Mouse (Mus musculus) erythroblast, embryonic 14.5 days (primary cell): ENCODE measurements around the gene Arel1. TPM values are rescaled to one million over a fixed set of nuclear protein-coding genes. Genes with fewer than 3 reads are reported as not detected.

Experiments used
- H3K27me3 ChIP-seq: 2 replicates; pipeline ENCODE4 v1.6.1; 2012; ENCODE audit warnings: inconsistent platforms; ENCODE audit not compliant: control insufficient read depth
- H3K36me3 ChIP-seq: 2 replicates; pipeline ENCODE4 v1.6.1; 2012; ENCODE audit warnings: mild to moderate bottlenecking, inconsistent platforms; ENCODE audit not compliant: control insufficient read depth
- H3K4me1 ChIP-seq: 2 replicates; pipeline ENCODE4 v1.6.1; 2012; ENCODE audit warnings: inconsistent platforms; ENCODE audit not compliant: control insufficient read depth
- H3K4me3 ChIP-seq: replicated peaks from 2 replicates; pipeline ENCODE3; 2012; ENCODE audit warnings: moderate library complexity, mild to moderate bottlenecking, inconsistent platforms
- H3K9me3 ChIP-seq: 2 replicates; pipeline ENCODE4 v1.6.1; 2012; ENCODE audit warnings: low read length, inconsistent platforms, mixed read lengths; ENCODE audit not compliant: control insufficient read depth
- GATA1 ChIP-seq: IDR thresholded peaks from 2 replicates; pipeline ENCODE4 v1.6.1; 2012; ENCODE audit warnings: low read length, inconsistent platforms, mixed read lengths
- TAL1 ChIP-seq: IDR thresholded peaks from 3 replicates; pipeline ENCODE4 v1.6.1; 2012; ENCODE audit warnings: low read length, inconsistent platforms, mixed read lengths
- polyA plus RNA-seq: library from polyadenylated mRNA; stranded (reverse); fragments of >175 nt; gene quantifications from 2 replicates; pipeline ENCODE4 v1.2.3, GENCODE M21; 2012

The Arel1 gene
- polyA plus RNA-seq, result 0.78 and 0.79 TPM in 2 replicates

DNA sequence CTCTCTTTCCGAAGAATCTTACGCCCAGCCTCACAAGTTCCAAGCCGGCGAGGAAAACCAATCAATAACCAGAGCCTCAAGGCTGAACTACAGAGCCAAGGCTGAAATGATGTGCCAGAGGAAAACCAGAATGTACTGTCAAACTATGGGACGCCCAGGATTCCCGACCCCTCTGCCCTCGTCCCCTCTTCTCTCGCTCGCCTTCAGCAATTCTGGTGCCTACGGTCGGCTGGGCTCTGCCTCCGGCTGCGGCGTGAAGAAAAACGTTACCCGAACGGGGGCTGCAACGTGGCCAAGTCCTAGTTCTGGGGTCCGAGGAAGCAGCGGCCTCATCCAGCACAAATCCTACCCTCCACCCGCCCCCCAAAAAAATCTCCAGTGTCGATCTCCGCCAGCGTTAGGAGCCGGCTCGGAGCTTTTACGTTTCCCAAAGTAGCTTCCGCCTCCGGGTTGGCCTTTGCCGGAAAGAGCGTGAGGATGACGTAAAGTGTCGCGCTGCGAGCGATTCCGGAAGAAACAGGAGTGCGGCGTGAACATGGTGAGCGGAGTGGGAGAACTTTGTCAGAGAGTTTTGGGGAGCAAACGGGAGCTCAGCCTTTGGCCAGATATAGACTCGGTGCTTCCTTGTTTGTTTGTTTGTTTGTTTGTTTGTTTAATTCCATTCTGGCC, at the start of gene Arel1, which contains the start of gene Fcf1:
Gene Arel1, minus strand, starts transcription at position 473 of the 669 bp plus-strand sequence.
Gene Fcf1, plus strand, starts transcription at position 470 of the 669 bp plus-strand sequence.
- Histone ChIP-seq H3K4me1 (peaks cover 38% of the 10 kb centered on the region), H3K4me3 (peak within 1 kb of the TSS; percentile 79), H3K9me3 (no peaks in the 10 kb centered on the region), H3K27me3 (no peaks in the 10 kb centered on the region), H3K36me3 (peaks cover 53% of the 10 kb centered on the region)
- TF ChIP-seq TAL1 (no peak), GATA1 (no peak)

- Histone ChIP-seq H3K27me3 (no peaks in the 10 kb centered on the region), H3K36me3 (peaks cover 55% of the 10 kb centered on the region), H3K4me3 (no peak overlapping the region), H3K9me3 (no peaks in the 10 kb centered on the region), H3K4me1 (peaks cover 8% of the 10 kb centered on the region)
- TF ChIP-seq GATA1, result no peak
Measured at GRCm38 (mm10) chr12:85012185-85012584, 41.5 kb upstream of the Arel1 start.

- Histone ChIP-seq H3K4me3 (no peak overlapping the region), H3K9me3 (no peaks in the 10 kb centered on the region), H3K36me3 (peaks cover 46% of the 10 kb centered on the region), H3K4me1 (peaks cover 11% of the 10 kb centered on the region), H3K27me3 (no peaks in the 10 kb centered on the region)
- TF ChIP-seq GATA1, result no peak
- no peak for TF ChIP-seq TAL1
Measured at GRCm38 (mm10) chr12:85010541-85010940, 39.8 kb upstream of the Arel1 start.

DNA sequence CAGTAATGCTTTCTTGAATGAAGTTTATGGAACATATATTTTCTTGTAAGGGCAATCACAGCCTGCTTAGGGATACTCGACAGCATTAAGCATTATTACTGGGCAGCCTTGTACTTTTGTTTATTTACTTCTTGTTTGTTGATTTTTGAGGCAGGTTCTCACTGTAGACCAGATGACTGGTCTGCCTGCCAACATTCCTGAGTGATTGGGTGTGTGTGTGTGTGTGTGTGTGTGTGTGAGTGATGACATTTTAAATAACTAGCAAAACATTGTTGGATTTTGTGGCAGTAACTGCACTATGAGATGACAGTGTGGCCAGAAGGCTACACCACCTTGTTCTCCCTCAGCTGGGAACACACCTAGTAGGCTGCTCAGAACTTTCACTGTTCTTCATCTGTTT, 39.1 kb upstream of the Arel1 start:
- H3K9me3 ChIP-seq, result no peaks in the 10 kb centered on the region
- TF ChIP-seq GATA1, result no peak
- no peak for TF ChIP-seq TAL1
- H3K4me3 ChIP-seq, result no peak overlapping the region
- peaks cover 11% of the 10 kb centered on the region for H3K4me1 ChIP-seq
- peaks cover 46% of the 10 kb centered on the region for H3K36me3 ChIP-seq
- H3K27me3 ChIP-seq, result no peaks in the 10 kb centered on the region

GRCm38 (mm10) chr12:85007021-85007420, 36.3 kb upstream of the Arel1 start:
- Histone ChIP-seq H3K36me3 (peaks cover 27% of the 10 kb centered on the region), H3K9me3 (no peaks in the 10 kb centered on the region), H3K27me3 (no peaks in the 10 kb centered on the region), H3K4me1 (peaks cover 16% of the 10 kb centered on the region), H3K4me3 (no peak overlapping the region)
- TF ChIP-seq GATA1 (no peak), TAL1 (no peak)

DNA sequence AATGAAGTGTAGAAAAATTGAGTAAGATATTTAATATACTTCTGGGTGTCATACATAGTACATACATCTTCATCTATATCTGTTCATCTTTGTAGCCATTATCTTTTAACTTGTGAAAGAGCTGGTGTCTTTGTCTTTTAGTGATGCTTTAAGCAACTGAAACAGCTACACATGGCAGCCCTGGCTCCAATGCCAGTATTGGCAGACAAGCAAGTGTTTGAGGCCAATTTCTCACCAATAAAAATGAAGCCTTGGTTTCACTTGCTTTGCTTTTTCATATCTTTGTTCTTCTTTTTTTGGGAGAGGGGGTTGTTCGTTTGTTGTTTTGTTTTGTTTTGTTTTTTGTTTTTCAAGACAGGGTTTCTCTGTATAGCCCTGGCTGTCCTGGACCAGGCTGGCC, 35.5 kb upstream of the Arel1 start:
- TF ChIP-seq TAL1 (no peak), GATA1 (no peak)
- Histone ChIP-seq H3K4me3 (no peak overlapping the region), H3K9me3 (no peaks in the 10 kb centered on the region), H3K4me1 (peaks cover 12% of the 10 kb centered on the region), H3K36me3 (peaks cover 24% of the 10 kb centered on the region), H3K27me3 (no peaks in the 10 kb centered on the region)

- H3K9me3 ChIP-seq, result peaks cover 3% of the 10 kb centered on the region; the same call in 1 of the 2 replicates
- H3K36me3 ChIP-seq, result peaks cover 14% of the 10 kb centered on the region
- TF ChIP-seq GATA1 (no peak), TAL1 (no peak)
- peaks cover 55% of the 10 kb centered on the region for H3K4me1 ChIP-seq
- H3K27me3 ChIP-seq, result no peaks in the 10 kb centered on the region
- peak overlapping the region; percentile 87 for H3K4me3 ChIP-seq
Measured at GRCm38 (mm10) chr12:84999053-84999452, 28.4 kb upstream of the Arel1 start.

- peaks cover 12% of the 10 kb centered on the region for H3K36me3 ChIP-seq
- peaks cover 6% of the 10 kb centered on the region for H3K27me3 ChIP-seq
- TF ChIP-seq GATA1 (no peak), TAL1 (peak; percentile 48; the same call in 2 of the 3 replicates)
- peak overlapping the region; percentile 87 for H3K4me3 ChIP-seq
- peaks cover 56% of the 10 kb centered on the region for H3K4me1 ChIP-seq
- H3K9me3 ChIP-seq, result peaks cover 3% of the 10 kb centered on the region; the same call in 1 of the 2 replicates
Measured at GRCm38 (mm10) chr12:84996501-84997398, 26.1 kb upstream of the Arel1 start.

DNA sequence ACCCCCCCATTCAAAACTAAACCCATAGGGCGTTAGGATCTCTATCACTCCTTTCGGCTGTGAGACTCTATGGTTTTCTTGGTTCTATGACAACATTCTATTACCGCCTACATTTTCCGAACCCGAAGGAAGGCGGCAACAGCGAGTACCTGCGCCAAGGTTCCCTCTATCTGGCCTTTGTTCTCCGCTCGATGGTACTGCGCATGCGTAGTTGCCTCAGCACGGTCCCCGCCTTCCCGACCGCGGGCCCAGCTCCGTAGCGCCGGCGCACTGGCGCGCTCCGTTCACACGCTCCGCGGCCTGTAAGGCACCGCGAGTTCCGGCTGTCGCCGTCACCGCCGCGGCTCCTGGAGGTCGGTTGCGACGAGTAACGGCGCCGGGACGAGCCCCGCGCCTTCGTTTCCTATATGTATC, 25.4 kb upstream of the Arel1 start, which contains the start of gene Ylpm1:
Gene Ylpm1, plus strand, starts transcription at position 239 of the 414 bp plus-strand sequence.
- Histone ChIP-seq H3K36me3 (peaks cover 12% of the 10 kb centered on the region), H3K4me1 (peaks cover 56% of the 10 kb centered on the region), H3K27me3 (peaks cover 12% of the 10 kb centered on the region), H3K9me3 (peaks cover 3% of the 10 kb centered on the region; the same call in 1 of the 2 replicates), H3K4me3 (peak within 1 kb of the TSS; percentile 87)
- TF ChIP-seq GATA1 (no peak), TAL1 (no peak)
